ENCODE assay signal across 12 mouse cellular contexts in genomic region chr9:13671125-13671769, GRCm38 (mm10).
DNase-seq lines count a peak whose midpoint lies in the region; ATAC-seq lines count a peak whose summit lies in the region.
"Had no signal": no experiment of that assay in that cellular context is flagged by ENCODE, and none has a peak within 500 bp of the region (broad histone marks: within the 10 kb centered on the region; RNA-seq: fewer than 3 reads in every experiment).

No protein-coding gene starts in this region.

- H3K4me2 ChIP-seq in forebrain, embryonic 16.5 days (ENCODE audit: low read length): no peak overlapping the region
- H3K4me2 ChIP-seq: heart, embryonic 12.5 days; kidney, embryonic 15.5 days had no signal

- no peaks in the 10 kb centered on the region; the same call in 1 of the 2 replicates for H3K4me1 ChIP-seq in forebrain, embryonic 16.5 days (replicated peaks; ENCODE audit: control insufficient read depth, insufficient read depth, low read length)
- H3K4me1 ChIP-seq: kidney, embryonic 15.5 days had no signal

- no peaks in the 10 kb centered on the region for H3K9me3 ChIP-seq in forebrain, embryonic 16.5 days (ENCODE audit: control insufficient read depth, low read length)
- H3K9me3 ChIP-seq: heart, embryonic 12.5 days; kidney, embryonic 15.5 days had no signal

- DNase-seq in layer of hippocampus, adult 9-11 months: peak; percentile 41
- DNase-seq in layer of hippocampus, postnatal 25 days (ENCODE audit: extremely low spot score in 1 of 2, low spot score in 1 of 2): no peak
- DNase-seq in 416B (ENCODE audit: low read depth): peak; percentile 53
- peak; percentile 6 for DNase-seq in NIH3T3 (ENCODE audit: low read depth)
- DNase-seq in spleen, postnatal 4 days (ENCODE audit: low spot score in 2 of 2): no peak
- no peak for DNase-seq in embryo, embryonic 10.5 days (ENCODE audit: low spot score)
- DNase-seq: spleen, adult 18-20 months had no signal

- no peaks in the 10 kb centered on the region for H3K27me3 ChIP-seq in forebrain, embryonic 16.5 days (replicated peaks; ENCODE audit: control insufficient read depth, insufficient read depth, low read length)
- H3K27me3 ChIP-seq: heart, embryonic 12.5 days; kidney, embryonic 15.5 days had no signal

- no peak overlapping the region for H3K4me3 ChIP-seq in forebrain, embryonic 16.5 days (replicated peaks; ENCODE audit: low read length)
- H3K4me3 ChIP-seq: erythroblast, embryonic 14.5 days; heart, embryonic 12.5 days; kidney, embryonic 15.5 days; myocyte had no signal

- WGBS in forebrain, embryonic 16.5 days: 69% methylated on average over 3 of the region's 3 CpGs

- no peaks in the 10 kb centered on the region for H3K36me3 ChIP-seq in forebrain, embryonic 16.5 days (ENCODE audit: control insufficient read depth, insufficient read depth)
- H3K36me3 ChIP-seq: heart, embryonic 12.5 days; kidney, embryonic 15.5 days had no signal

- no peak overlapping the region for H3K9ac ChIP-seq in forebrain, embryonic 16.5 days (replicated peaks; ENCODE audit: low read depth, low read length)
- H3K9ac ChIP-seq: heart, embryonic 12.5 days; kidney, embryonic 15.5 days had no signal

- peak; percentile 36 for ATAC-seq in forebrain, embryonic 16.5 days

- no peak overlapping the region for H3K27ac ChIP-seq in forebrain, embryonic 16.5 days (ENCODE audit: low read length)
- H3K27ac ChIP-seq: kidney, embryonic 15.5 days had no signal

Comparison
In these comparisons a context has a peak if more than half of its experiments do, and no peak if none do; other contexts are left out.
1. DNase-seq: peak in layer of hippocampus, adult 9-11 months (single experiment), 416B (single experiment) and NIH3T3 (single experiment); none in layer of hippocampus, postnatal 25 days (0 of 2), spleen, postnatal 4 days (0 of 2) and embryo, embryonic 10.5 days (single experiment).